Mouse (Mus musculus): ENCODE data around the gene Mctp1. TPM values are rescaled to one million over a fixed set of nuclear protein-coding genes. Genes with fewer than 3 reads are reported as not detected.
"Not testable (repeated sequence)": the region's sequence is repeated elsewhere in the genome, so short reads cannot be mapped to it uniquely, and the experiment has no call there.

Gene Mctp1
- polyA plus RNA-seq, 1 experiment from 2014 or later: 1.8 TPM

DNA sequence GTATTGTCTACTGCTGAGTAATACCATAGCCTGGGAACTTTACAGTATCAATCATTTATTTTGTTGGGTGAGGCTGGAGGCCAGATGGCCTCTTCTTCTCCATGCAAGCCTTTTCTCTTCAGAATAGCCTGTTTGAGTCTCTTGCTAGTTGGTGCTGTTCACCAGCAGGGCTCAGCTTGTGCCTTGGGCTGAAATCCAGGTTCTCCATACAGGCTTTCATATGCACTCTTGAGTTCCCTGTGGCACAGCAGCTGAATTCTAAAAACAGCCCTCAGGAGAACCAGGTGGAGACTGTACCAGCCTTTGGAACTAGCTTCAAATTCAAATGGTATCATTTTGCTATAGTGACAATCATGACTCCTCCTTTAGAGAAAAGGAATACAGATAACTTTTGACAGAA, 179.7 kb downstream of the Mctp1 start:
- Histone ChIP-seq H3K9ac (replicated peaks; ENCODE audit: low read depth, low read length) (no peak overlapping the region), H3K4me1 (ENCODE audit: control insufficient read depth, insufficient read depth, low read length) (no peaks in the 10 kb centered on the region), H3K4me3 (ENCODE audit: low read depth, low read length) (no peak overlapping the region), H3K36me3 (ENCODE audit: control insufficient read depth, insufficient read depth, low read length) (no peaks in the 10 kb centered on the region), H3K9me3 (ENCODE audit: control insufficient read depth, low read depth, low read length) (no peaks in the 10 kb centered on the region), H3K4me2 (replicated peaks; ENCODE audit: low read depth, low read length) (no peak overlapping the region), H3K27ac (ENCODE audit: low read length) (no peak overlapping the region), H3K27me3 (ENCODE audit: control insufficient read depth, insufficient read depth, low read length) (no peaks in the 10 kb centered on the region)
- ATAC-seq (ENCODE audit: insufficient number of reproducible peaks, insufficient read depth, low FRiP score, low read depth): no peak

DNA sequence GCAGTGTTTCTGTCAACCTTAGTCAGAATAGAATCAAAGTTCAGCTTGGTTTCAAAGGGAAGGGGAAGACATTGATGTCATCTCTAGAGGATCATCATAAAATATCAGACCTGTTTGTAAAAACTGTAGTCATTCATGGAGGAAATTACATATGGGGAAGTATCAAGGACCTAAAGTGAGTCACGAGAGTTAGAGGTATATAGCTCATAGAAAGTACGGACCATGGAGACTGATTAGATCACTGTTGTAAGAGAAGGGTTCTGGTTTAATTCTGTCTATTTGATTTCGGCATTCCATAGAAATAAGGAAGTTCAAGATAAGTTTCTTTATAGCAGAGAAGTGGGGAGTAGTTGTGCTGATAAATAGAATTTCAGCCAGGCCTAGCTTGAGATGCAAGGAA, 181.7 kb downstream of the Mctp1 start:
- H3K4me2 ChIP-seq (replicated peaks; ENCODE audit: low read depth, low read length): no peak overlapping the region
- ATAC-seq (ENCODE audit: insufficient number of reproducible peaks, insufficient read depth, low FRiP score, low read depth): no peak
- H3K9me3 ChIP-seq (ENCODE audit: control insufficient read depth, low read depth, low read length): no peaks in the 10 kb centered on the region
- no peak overlapping the region for H3K27ac ChIP-seq (ENCODE audit: low read length)
- H3K36me3 ChIP-seq (ENCODE audit: control insufficient read depth, insufficient read depth, low read length): no peaks in the 10 kb centered on the region
- no peak overlapping the region for H3K9ac ChIP-seq (replicated peaks; ENCODE audit: low read depth, low read length)
- no peak overlapping the region for H3K4me3 ChIP-seq (ENCODE audit: low read depth, low read length)
- no peaks in the 10 kb centered on the region for H3K4me1 ChIP-seq (ENCODE audit: control insufficient read depth, insufficient read depth, low read length)
- H3K27me3 ChIP-seq (ENCODE audit: control insufficient read depth, insufficient read depth, low read length): no peaks in the 10 kb centered on the region
- WGBS: 81% methylated on average over 3 of the region's 3 CpGs

DNA sequence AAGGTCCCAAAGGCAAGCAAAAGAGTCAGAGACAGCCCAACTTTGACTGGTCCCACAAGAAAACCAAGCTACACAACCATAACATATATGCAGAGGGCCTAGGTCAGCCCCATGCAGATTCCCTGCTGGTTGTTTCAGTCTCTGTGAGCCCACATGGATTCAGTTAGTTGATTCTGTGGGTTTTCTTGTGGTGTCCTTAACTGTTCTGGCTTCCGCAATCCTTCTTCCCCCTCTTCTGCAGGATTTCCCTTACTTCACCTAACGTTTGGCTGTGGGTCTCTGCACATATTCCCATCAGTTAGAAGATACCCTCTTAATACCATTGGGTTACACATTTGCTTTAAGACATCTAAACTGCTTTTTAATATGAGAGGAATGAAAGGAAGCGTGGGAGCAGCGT, 183.1 kb downstream of the Mctp1 start:
- no peak overlapping the region for H3K27ac ChIP-seq (ENCODE audit: low read length)
- H3K4me2 ChIP-seq (replicated peaks; ENCODE audit: low read depth, low read length): no peak overlapping the region
- H3K4me1 ChIP-seq (ENCODE audit: control insufficient read depth, insufficient read depth, low read length): no peaks in the 10 kb centered on the region
- WGBS: 91% methylated on average over 4 of the region's 4 CpGs
- H3K4me3 ChIP-seq (ENCODE audit: low read depth, low read length): no peak overlapping the region
- no peaks in the 10 kb centered on the region for H3K36me3 ChIP-seq (ENCODE audit: control insufficient read depth, insufficient read depth, low read length)
- no peaks in the 10 kb centered on the region for H3K27me3 ChIP-seq (ENCODE audit: control insufficient read depth, insufficient read depth, low read length)
- no peaks in the 10 kb centered on the region for H3K9me3 ChIP-seq (ENCODE audit: control insufficient read depth, low read depth, low read length)
- ATAC-seq (ENCODE audit: insufficient number of reproducible peaks, insufficient read depth, low FRiP score, low read depth): no peak
- no peak overlapping the region for H3K9ac ChIP-seq (replicated peaks; ENCODE audit: low read depth, low read length)

DNA sequence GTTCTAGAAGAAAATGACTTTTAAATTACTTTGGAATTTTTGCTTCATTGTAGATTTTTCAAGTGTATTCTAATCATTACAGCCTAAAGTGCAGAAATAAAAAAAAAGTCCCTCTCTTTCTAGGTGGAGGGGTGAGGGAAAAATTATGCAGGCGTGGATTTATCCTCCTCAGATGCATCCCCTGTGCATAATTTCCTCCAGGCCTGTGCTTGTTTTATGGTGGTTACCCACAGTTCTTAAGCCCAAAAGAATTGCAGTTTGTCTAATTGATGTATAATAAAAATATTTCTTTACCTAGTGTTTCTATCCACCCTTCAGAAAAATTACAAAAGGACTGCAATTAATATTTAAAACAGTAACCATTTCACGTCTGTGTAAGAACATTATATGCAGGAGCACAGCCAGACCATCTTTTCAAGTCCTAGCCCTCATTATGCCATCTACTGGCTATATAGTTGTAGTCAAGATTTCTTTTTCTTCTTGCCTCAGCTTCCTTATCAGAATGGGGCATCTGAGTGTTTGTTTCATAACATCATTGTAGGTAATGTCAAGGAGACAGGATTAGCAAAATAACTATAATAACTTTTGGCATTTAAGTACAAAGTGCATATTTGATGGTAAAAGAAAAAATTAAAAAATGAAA, 184.4 kb downstream of the Mctp1 start:
- Histone ChIP-seq H3K27me3 (ENCODE audit: control insufficient read depth, insufficient read depth, low read length) (no peaks in the 10 kb centered on the region), H3K36me3 (ENCODE audit: control insufficient read depth, insufficient read depth, low read length) (no peaks in the 10 kb centered on the region), H3K9ac (replicated peaks; ENCODE audit: low read depth, low read length) (no peak overlapping the region), H3K27ac (ENCODE audit: low read length) (no peak overlapping the region), H3K4me2 (replicated peaks; ENCODE audit: low read depth, low read length) (no peak overlapping the region), H3K4me3 (ENCODE audit: low read depth, low read length) (no peak overlapping the region), H3K4me1 (ENCODE audit: control insufficient read depth, insufficient read depth, low read length) (no peaks in the 10 kb centered on the region), H3K9me3 (ENCODE audit: control insufficient read depth, low read depth, low read length) (no peaks in the 10 kb centered on the region)
- WGBS: 68% methylated on average over 2 of the region's 2 CpGs
- ATAC-seq (ENCODE audit: insufficient number of reproducible peaks, insufficient read depth, low FRiP score, low read depth): no peak

DNA sequence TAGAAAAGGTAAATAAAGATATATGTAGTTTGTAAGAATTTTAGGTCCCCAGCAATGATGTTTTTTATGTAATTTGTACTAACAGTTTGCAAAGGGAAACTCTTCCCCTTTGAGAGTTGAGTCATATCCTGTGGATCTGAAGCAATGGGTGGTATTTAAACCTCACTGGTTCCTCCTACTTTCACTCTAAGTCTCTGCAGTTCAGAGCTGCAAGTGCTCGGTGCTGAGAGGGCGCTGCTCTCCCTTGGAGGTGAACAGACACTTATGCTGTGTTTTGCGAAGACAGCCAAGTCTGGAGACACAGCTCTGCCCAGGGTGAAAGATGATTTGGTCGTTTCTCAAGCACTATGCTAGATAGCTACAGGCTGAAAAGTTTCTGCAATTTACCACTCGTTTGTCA, 195.1 kb downstream of the Mctp1 start:
- H3K27ac ChIP-seq (ENCODE audit: low read length): no peak overlapping the region
- H3K4me1 ChIP-seq (ENCODE audit: control insufficient read depth, insufficient read depth, low read length): no peaks in the 10 kb centered on the region
- no peak for ATAC-seq (ENCODE audit: insufficient number of reproducible peaks, insufficient read depth, low FRiP score, low read depth)
- H3K4me3 ChIP-seq (ENCODE audit: low read depth, low read length): no peak overlapping the region
- H3K4me2 ChIP-seq (replicated peaks; ENCODE audit: low read depth, low read length): no peak overlapping the region
- no peak overlapping the region for H3K9ac ChIP-seq (replicated peaks; ENCODE audit: low read depth, low read length)
- WGBS: 32% methylated on average over 5 of the region's 5 CpGs
- H3K36me3 ChIP-seq (ENCODE audit: control insufficient read depth, insufficient read depth, low read length): no peaks in the 10 kb centered on the region
- H3K27me3 ChIP-seq (ENCODE audit: control insufficient read depth, insufficient read depth, low read length): no peaks in the 10 kb centered on the region
- H3K9me3 ChIP-seq (ENCODE audit: control insufficient read depth, low read depth, low read length): no peaks in the 10 kb centered on the region

DNA sequence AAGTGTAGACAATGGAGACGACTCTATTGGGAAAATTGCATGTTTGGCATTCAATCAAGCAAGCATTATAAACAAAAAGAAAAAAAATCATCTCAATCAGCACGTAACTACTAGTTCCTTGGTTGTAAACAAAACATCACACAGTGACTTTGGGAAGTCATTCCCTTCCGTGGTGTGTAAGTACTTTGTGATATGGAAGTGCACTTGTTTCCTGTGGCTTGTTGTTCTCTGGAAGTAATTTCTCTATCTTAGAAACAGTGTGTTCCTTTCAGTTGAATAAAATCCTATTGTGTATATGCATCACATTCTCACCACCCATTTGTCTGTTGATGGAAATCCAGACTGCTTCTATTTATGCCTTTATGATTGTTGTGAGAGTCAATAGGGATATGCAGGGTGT, 201.1 kb downstream of the Mctp1 start:
- Histone ChIP-seq H3K9me3 (ENCODE audit: control insufficient read depth, low read depth, low read length) (no peaks in the 10 kb centered on the region), H3K36me3 (ENCODE audit: control insufficient read depth, insufficient read depth, low read length) (no peaks in the 10 kb centered on the region), H3K4me2 (replicated peaks; ENCODE audit: low read depth, low read length) (no peak overlapping the region), H3K4me3 (ENCODE audit: low read depth, low read length) (no peak overlapping the region), H3K27me3 (ENCODE audit: control insufficient read depth, insufficient read depth, low read length) (no peaks in the 10 kb centered on the region), H3K9ac (replicated peaks; ENCODE audit: low read depth, low read length) (no peak overlapping the region), H3K27ac (ENCODE audit: low read length) (no peak overlapping the region), H3K4me1 (ENCODE audit: control insufficient read depth, insufficient read depth, low read length) (no peaks in the 10 kb centered on the region)
- 65% methylated on average over 3 of the region's 3 CpGs for WGBS
- ATAC-seq (ENCODE audit: insufficient number of reproducible peaks, insufficient read depth, low FRiP score, low read depth): no peak

DNA sequence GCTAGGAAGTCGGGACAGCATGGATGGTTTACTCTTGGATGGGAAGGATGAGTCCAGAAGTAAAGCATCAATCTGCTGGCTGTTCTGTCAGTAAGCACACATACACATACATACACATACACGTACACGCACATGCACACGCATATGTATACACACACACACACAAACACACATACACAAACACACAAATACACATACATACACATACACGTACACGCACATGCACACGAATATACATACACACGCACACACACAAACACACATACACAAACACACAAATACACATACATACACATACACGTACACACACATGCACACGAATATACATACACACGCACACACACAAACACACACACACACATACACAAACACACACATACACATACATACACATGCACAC, 206.4 kb downstream of the Mctp1 start:
- H3K36me3 ChIP-seq (ENCODE audit: control insufficient read depth, insufficient read depth, low read length); H3K9me3 ChIP-seq (ENCODE audit: control insufficient read depth, low read depth, low read length); H3K27me3 ChIP-seq (ENCODE audit: control insufficient read depth, insufficient read depth, low read length); H3K4me2 ChIP-seq (replicated peaks; ENCODE audit: low read depth, low read length); H3K4me1 ChIP-seq (ENCODE audit: control insufficient read depth, insufficient read depth, low read length); H3K9ac ChIP-seq (replicated peaks; ENCODE audit: low read depth, low read length); H3K27ac ChIP-seq (ENCODE audit: low read length); H3K4me3 ChIP-seq (ENCODE audit: low read depth, low read length): not testable (repeated sequence)
- WGBS: 87% methylated on average over 11 of the region's 11 CpGs
- 0 out of 2 replicates have a peak, but pooled peaks have one; percentile 56 for ATAC-seq (ENCODE audit: insufficient number of reproducible peaks, insufficient read depth, low FRiP score, low read depth)

DNA sequence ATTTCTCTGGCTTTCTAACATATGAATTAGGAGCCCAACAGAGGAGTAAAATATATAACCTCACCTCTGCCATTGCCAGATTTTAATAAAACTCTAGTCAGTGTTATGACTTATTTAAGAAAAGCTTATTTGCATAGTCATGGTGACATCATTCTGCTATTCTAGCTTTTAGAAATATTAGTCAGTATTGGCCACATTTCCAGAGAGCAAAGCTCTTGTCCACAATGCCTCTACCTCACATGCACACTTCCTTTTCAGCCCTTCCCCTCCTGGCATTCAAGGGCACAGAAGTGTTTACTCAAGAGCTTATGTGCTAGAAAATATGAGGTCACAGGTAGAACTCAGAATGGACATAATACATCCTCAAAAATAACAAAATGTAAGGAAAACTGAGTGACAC, 206.9 kb downstream of the Mctp1 start:
- no peak overlapping the region for H3K4me2 ChIP-seq (replicated peaks; ENCODE audit: low read depth, low read length)
- no peaks in the 10 kb centered on the region for H3K4me1 ChIP-seq (ENCODE audit: control insufficient read depth, insufficient read depth, low read length)
- no peaks in the 10 kb centered on the region for H3K9me3 ChIP-seq (ENCODE audit: control insufficient read depth, low read depth, low read length)
- ATAC-seq (ENCODE audit: insufficient number of reproducible peaks, insufficient read depth, low FRiP score, low read depth): no peak
- H3K9ac ChIP-seq (replicated peaks; ENCODE audit: low read depth, low read length): no peak overlapping the region
- H3K27ac ChIP-seq (ENCODE audit: low read length): no peak overlapping the region
- no peaks in the 10 kb centered on the region for H3K27me3 ChIP-seq (ENCODE audit: control insufficient read depth, insufficient read depth, low read length)
- no peak overlapping the region for H3K4me3 ChIP-seq (ENCODE audit: low read depth, low read length)
- H3K36me3 ChIP-seq (ENCODE audit: control insufficient read depth, insufficient read depth, low read length): no peaks in the 10 kb centered on the region

DNA sequence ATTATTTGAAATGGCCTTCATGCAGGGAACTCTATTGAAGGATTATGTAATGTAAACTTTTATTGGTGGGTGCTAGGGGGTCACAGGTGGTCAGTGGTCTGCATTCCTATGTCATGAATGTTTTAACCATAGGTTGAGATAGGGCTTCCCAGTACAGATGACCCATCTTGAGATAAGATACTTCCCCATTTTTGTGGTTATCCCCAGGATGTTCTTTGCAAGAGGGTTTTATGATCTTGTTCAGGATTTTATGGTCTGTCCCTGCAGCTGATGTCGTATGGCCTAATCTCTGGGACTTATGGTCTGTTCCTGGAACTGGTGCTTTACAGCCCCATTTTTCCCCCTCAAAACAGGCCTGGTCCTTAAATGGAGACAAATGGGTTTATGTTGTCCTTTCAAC, 207.4 kb downstream of the Mctp1 start:
- Histone ChIP-seq H3K36me3 (ENCODE audit: control insufficient read depth, insufficient read depth, low read length) (no peaks in the 10 kb centered on the region), H3K27me3 (ENCODE audit: control insufficient read depth, insufficient read depth, low read length) (no peaks in the 10 kb centered on the region), H3K4me1 (ENCODE audit: control insufficient read depth, insufficient read depth, low read length) (no peaks in the 10 kb centered on the region), H3K9me3 (ENCODE audit: control insufficient read depth, low read depth, low read length) (no peaks in the 10 kb centered on the region), H3K9ac (replicated peaks; ENCODE audit: low read depth, low read length) (no peak overlapping the region), H3K4me2 (replicated peaks; ENCODE audit: low read depth, low read length) (no peak overlapping the region), H3K27ac (ENCODE audit: low read length) (no peak overlapping the region), H3K4me3 (ENCODE audit: low read depth, low read length) (no peak overlapping the region)
- 57% methylated on average over 1 of the region's 1 CpGs for WGBS
- no peak for ATAC-seq (ENCODE audit: insufficient number of reproducible peaks, insufficient read depth, low FRiP score, low read depth)

Data from stomach, embryonic 14.5 days (tissue).